Mouse (Mus musculus) gastrocnemius, adult 2 months (tissue): ENCODE data around the gene Nsf. TPM values are rescaled to one million over a fixed set of nuclear protein-coding genes. Genes with fewer than 3 reads are reported as not detected.

Source experiments
- DNase-seq: peaks from one replicate; pipeline ENCODE4 v3.0.0; 2022
- H3K27ac ChIP-seq: fragments of 200-600 bp; 2 replicates; pipeline ENCODE4 v1.8.1; 2022; ENCODE audit warnings: mild to moderate bottlenecking
- H3K4me3 ChIP-seq: fragments of 200-600 bp; 2 replicates; pipeline ENCODE4 v1.8.1; 2022; ENCODE audit warnings: mild to moderate bottlenecking, moderate library complexity
- CTCF ChIP-seq: fragments of 200-600 bp; IDR thresholded peaks from 2 replicates; pipeline ENCODE4 v1.8.1; 2022; ENCODE audit warnings: antibody characterized with exemption, mild to moderate bottlenecking, moderate library complexity
- intact Hi-C: fragments of 180-260 bp; cut with DNase I; formaldehyde crosslinking; loops from one replicate; pipeline ENCODE4 v1.15.1; 2025
- total RNA-seq, 2 experiments: library from RNA; stranded (reverse); gene quantifications; 2 replicates each; pipeline ENCODE4 v1.2.3; 2021

Gene Nsf
- total RNA-seq, 2 experiments from 2014 or later, result 20.0 to 24.6 TPM

- no peak overlapping the region for H3K4me3 ChIP-seq
- intact Hi-C loops, result no loop called here
- no peak for DNase-seq
- no peak for TF ChIP-seq CTCF
- no peak overlapping the region for H3K27ac ChIP-seq
Measured at GRCm38 (mm10) chr11:103870352-103870751, 83.5 kb downstream of the Nsf start.

DNA sequence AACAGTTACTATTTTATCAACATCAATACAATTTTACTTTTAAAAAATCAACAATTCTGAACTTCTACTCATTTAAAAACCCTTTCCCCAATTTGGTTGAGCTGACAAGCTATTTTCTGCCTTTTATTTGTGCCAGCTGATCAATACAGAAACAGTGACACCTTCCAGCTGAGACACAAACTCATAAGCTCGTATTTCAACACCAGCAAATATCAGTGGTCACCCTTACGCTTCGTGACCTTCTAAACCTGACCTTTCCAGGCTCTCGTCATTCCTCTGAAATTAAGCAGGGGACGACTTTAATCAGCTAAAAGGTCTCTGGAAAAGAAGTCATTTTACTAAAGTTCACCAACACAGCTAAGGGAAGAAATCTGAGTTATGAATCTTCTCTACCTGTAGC lies 86.2 kb downstream of the Nsf start:
- intact Hi-C loops, result no loop called here
- no peak for TF ChIP-seq CTCF
- H3K4me3 ChIP-seq, result no peak overlapping the region
- H3K27ac ChIP-seq, result no peak overlapping the region; the same call in 1 of the 2 replicates
- DNase-seq, result no peak

DNA sequence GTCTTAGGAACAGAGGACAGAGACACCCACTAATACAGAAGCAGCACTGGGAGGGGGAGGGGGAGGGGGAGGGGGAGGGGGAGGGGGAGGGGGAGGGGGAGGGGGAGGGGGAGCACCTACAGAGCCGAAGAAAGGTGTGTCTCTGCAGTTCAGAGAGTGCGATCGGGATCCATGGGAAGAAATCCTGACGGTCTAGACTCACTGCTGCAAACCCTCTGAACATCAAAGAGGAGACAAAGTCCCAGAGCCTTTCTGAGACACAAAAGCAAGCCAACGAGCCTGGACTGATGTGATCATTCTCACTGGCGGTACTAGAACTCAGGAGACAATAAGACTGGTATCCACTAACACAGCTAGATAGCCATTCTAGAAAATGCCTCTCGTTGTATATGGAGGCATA lies 88.5 kb downstream of the Nsf start:
- no peak for DNase-seq
- no peak overlapping the region for H3K27ac ChIP-seq
- TF ChIP-seq CTCF, result no peak
- H3K4me3 ChIP-seq, result no peak overlapping the region
- intact Hi-C loops, result no loop called here

GRCm38 (mm10) chr11:103864486-103864885 lies 89.4 kb downstream of the Nsf start:
- intact Hi-C loops, result no loop called here
- Histone ChIP-seq H3K27ac (no peak overlapping the region), H3K4me3 (no peak overlapping the region)
- no peak for DNase-seq
- no peak for TF ChIP-seq CTCF

GRCm38 (mm10) chr11:103862951-103863350 lies 90.9 kb downstream of the Nsf start:
- TF ChIP-seq CTCF, result no peak
- no peak for DNase-seq
- intact Hi-C loops, result no loop called here
- no peak overlapping the region for H3K27ac ChIP-seq
- no peak overlapping the region for H3K4me3 ChIP-seq

- no peak for TF ChIP-seq CTCF
- intact Hi-C loops, result no loop called here
- no peak for DNase-seq
- Histone ChIP-seq H3K27ac (no peak overlapping the region), H3K4me3 (no peak overlapping the region)
Measured at GRCm38 (mm10) chr11:103859933-103860610, 93.8 kb downstream of the Nsf start.

GRCm38 (mm10) chr11:103858760-103859159 lies 95.1 kb downstream of the Nsf start:
- no peak overlapping the region for H3K27ac ChIP-seq
- H3K4me3 ChIP-seq, result no peak overlapping the region
- TF ChIP-seq CTCF, result no peak
- intact Hi-C loops, result no loop called here
- DNase-seq, result no peak

- intact Hi-C loops, result no loop called here
- no peak for TF ChIP-seq CTCF
- H3K4me3 ChIP-seq, result no peak overlapping the region
- H3K27ac ChIP-seq, result no peak overlapping the region
- DNase-seq, result no peak
Measured at GRCm38 (mm10) chr11:103856641-103857040, 97.2 kb downstream of the Nsf start.

GRCm38 (mm10) chr11:103854294-103854693 lies 99.6 kb downstream of the Nsf start:
- intact Hi-C loops, result no loop called here
- DNase-seq, result no peak
- TF ChIP-seq CTCF, result no peak
- H3K27ac ChIP-seq, result no peak overlapping the region
- no peak overlapping the region for H3K4me3 ChIP-seq

DNA sequence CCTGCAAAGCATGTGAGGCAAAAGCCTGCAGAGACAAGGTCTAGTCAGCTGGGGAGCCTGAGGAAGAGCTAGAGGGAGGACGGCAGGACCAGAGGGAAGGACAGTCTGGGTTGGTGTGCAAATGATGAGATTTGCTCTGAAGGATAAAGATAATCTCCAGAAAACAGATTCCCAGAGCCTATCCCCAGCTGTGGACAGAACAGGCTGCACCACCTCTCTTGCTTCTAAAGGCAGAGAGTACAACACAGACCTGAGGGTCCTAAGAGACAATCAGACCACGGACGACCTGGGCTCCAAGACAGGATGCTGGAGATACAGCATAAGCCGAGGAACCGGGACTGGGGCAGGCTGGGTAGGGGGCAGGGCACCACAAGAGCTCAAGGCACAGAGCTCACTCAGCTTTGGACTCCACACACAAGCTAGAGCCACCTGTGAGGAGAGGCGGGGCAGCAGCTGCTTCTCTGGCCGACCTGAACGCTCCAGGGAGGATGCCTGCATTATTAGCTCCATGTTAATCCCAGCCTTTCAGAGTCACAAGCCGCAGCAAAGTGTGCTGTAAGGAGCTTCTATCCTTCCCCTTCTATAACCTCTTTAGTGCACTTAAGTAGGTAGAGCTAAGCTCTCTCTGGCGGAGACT lies 100.5 kb downstream of the Nsf start:
- intact Hi-C loops, result no loop called here
- no peak overlapping the region for H3K27ac ChIP-seq
- DNase-seq, result no peak
- no peak overlapping the region for H3K4me3 ChIP-seq
- TF ChIP-seq CTCF, result no peak

- Histone ChIP-seq H3K27ac (no peak overlapping the region), H3K4me3 (no peak overlapping the region)
- no peak for TF ChIP-seq CTCF
- no peak for DNase-seq
- intact Hi-C loops, result no loop called here
Measured at GRCm38 (mm10) chr11:103852590-103853283, 101.1 kb downstream of the Nsf start.

DNA sequence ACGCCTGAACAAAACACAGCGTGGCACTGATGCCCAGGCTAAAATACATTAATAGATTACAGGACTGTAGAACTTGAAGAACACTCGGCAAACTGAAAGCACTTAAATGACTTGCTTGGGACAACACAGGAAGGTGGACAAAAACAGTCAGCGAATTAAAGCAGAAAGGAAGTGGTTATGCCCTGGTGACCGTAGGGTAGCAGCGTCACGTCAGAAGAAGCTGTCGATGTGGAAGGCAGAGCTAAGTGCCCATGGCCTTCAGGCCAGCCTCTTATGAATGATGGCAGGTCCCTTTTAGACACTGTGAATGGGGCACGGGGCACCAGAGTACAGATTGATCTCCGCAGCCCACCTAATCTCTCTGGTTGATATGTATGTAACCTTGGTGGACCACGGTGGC lies 105.6 kb downstream of the Nsf start:
- no peak for DNase-seq
- no peak for TF ChIP-seq CTCF
- intact Hi-C loops, result no loop called here
- H3K4me3 ChIP-seq, result no peak overlapping the region
- no peak overlapping the region for H3K27ac ChIP-seq

DNA sequence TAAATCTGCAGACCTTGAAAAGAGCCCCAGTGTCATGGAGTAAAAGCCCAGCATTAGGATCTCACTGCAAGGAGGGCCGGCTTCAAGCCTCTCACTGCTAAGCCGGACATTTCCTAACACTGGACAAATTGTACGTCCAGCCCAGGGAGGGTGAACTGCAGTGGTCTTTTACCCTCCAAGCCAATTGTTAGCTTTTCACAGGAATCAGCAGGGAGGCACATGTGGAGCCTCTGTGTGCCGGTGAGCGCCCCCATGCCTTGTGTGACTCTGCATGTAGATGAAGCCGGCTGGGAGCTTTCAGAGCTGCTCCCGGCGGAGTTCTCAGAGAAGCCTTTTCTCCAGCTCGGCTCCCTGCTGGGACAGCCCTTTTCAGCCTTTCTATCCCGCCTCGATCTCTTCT lies 113.0 kb downstream of the Nsf start:
- intact Hi-C loops, result no loop called here

More for the DNA sequence above, 113.0 kb downstream of the Nsf start:
- H3K27ac ChIP-seq, result no peak overlapping the region
- no peak for TF ChIP-seq CTCF
- no peak for DNase-seq
- H3K4me3 ChIP-seq, result no peak overlapping the region
